Mouse (Mus musculus): ENCODE data around the gene Tma7. TPM values are rescaled to one million over a fixed set of nuclear protein-coding genes. Genes with fewer than 3 reads are reported as not detected.

Tma7 gene
- polyA plus RNA-seq, 1 experiment from 2014 or later: 633 TPM

GRCm38 (mm10) chr9:109122553-109123085, 40.2 kb upstream of the Tma7 start:
- Histone ChIP-seq H3K4me1 (ENCODE audit: control insufficient read depth, insufficient read depth, low read length) (no peaks in the 10 kb centered on the region), H3K27me3 (ENCODE audit: control insufficient read depth, insufficient read depth, low read length) (no peaks in the 10 kb centered on the region), H3K4me2 (replicated peaks; ENCODE audit: low read depth, low read length) (no peak overlapping the region), H3K36me3 (ENCODE audit: control insufficient read depth, insufficient read depth, low read length) (peaks cover 9% of the 10 kb centered on the region), H3K4me3 (ENCODE audit: low read depth, low read length) (no peak overlapping the region), H3K9ac (replicated peaks; ENCODE audit: low read depth, low read length) (no peak overlapping the region), H3K9me3 (ENCODE audit: control insufficient read depth, low read depth, low read length) (no peaks in the 10 kb centered on the region), H3K27ac (ENCODE audit: low read length) (no peak overlapping the region)
- no peak for ATAC-seq (ENCODE audit: insufficient number of reproducible peaks, insufficient read depth, low FRiP score, low read depth)
- 46% methylated on average over 2 of the region's 2 CpGs for WGBS

DNA sequence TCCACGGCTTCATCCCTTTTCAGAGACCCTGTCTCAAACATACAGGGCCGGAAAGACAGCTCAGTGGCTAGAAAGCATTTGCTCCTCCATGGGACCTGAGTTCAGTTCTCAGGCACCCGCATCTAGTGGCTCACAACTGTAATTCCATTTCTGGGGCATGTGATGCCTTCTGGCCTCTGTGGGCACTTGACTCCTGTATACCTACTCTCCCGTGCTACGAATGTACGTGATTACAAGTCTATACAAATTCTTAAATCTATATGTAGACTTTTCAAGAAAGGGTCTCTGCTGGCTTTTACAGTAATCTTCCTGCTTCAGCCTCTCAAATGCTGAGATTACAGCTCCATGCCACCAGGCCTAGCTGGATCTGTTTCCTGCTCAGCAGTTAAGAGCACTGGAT, 38.6 kb upstream of the Tma7 start:
- Histone ChIP-seq H3K4me1 (ENCODE audit: control insufficient read depth, insufficient read depth, low read length) (no peaks in the 10 kb centered on the region), H3K36me3 (ENCODE audit: control insufficient read depth, insufficient read depth, low read length) (peaks cover 25% of the 10 kb centered on the region), H3K27ac (ENCODE audit: low read length) (no peak overlapping the region), H3K4me3 (ENCODE audit: low read depth, low read length) (no peak overlapping the region), H3K9me3 (ENCODE audit: control insufficient read depth, low read depth, low read length) (no peaks in the 10 kb centered on the region), H3K9ac (replicated peaks; ENCODE audit: low read depth, low read length) (no peak overlapping the region), H3K4me2 (replicated peaks; ENCODE audit: low read depth, low read length) (no peak overlapping the region), H3K27me3 (ENCODE audit: control insufficient read depth, insufficient read depth, low read length) (no peaks in the 10 kb centered on the region)
- 83% methylated on average over 6 of the region's 6 CpGs for WGBS
- ATAC-seq (ENCODE audit: insufficient number of reproducible peaks, insufficient read depth, low FRiP score, low read depth): no peak

GRCm38 (mm10) chr9:109119571-109119970, 37.2 kb upstream of the Tma7 start:
- no peak overlapping the region for H3K9ac ChIP-seq (replicated peaks; ENCODE audit: low read depth, low read length)
- 0 out of 2 replicates have a peak, but pooled peaks have one; percentile 42 for ATAC-seq (ENCODE audit: insufficient number of reproducible peaks, insufficient read depth, low FRiP score, low read depth)
- no peaks in the 10 kb centered on the region for H3K27me3 ChIP-seq (ENCODE audit: control insufficient read depth, insufficient read depth, low read length)
- 86% methylated on average over 9 of the region's 9 CpGs for WGBS
- H3K4me1 ChIP-seq (ENCODE audit: control insufficient read depth, insufficient read depth, low read length): no peaks in the 10 kb centered on the region
- no peak overlapping the region for H3K27ac ChIP-seq (ENCODE audit: low read length)
- no peak overlapping the region for H3K4me3 ChIP-seq (ENCODE audit: low read depth, low read length)
- H3K9me3 ChIP-seq (ENCODE audit: control insufficient read depth, low read depth, low read length): no peaks in the 10 kb centered on the region
- no peak overlapping the region for H3K4me2 ChIP-seq (replicated peaks; ENCODE audit: low read depth, low read length)
- peaks cover 39% of the 10 kb centered on the region for H3K36me3 ChIP-seq (ENCODE audit: control insufficient read depth, insufficient read depth, low read length)

- Histone ChIP-seq H3K4me3 (ENCODE audit: low read depth, low read length) (no peak overlapping the region), H3K27ac (ENCODE audit: low read length) (no peak overlapping the region), H3K9ac (replicated peaks; ENCODE audit: low read depth, low read length) (no peak overlapping the region), H3K9me3 (ENCODE audit: control insufficient read depth, low read depth, low read length) (no peaks in the 10 kb centered on the region), H3K4me1 (ENCODE audit: control insufficient read depth, insufficient read depth, low read length) (no peaks in the 10 kb centered on the region), H3K36me3 (ENCODE audit: control insufficient read depth, insufficient read depth, low read length) (peaks cover 52% of the 10 kb centered on the region), H3K27me3 (ENCODE audit: control insufficient read depth, insufficient read depth, low read length) (no peaks in the 10 kb centered on the region), H3K4me2 (replicated peaks; ENCODE audit: low read depth, low read length) (no peak overlapping the region)
- WGBS: 90% methylated on average over 4 of the region's 4 CpGs
- ATAC-seq (ENCODE audit: insufficient number of reproducible peaks, insufficient read depth, low FRiP score, low read depth): no peak
Observed at GRCm38 (mm10) chr9:109118106-109118505, 35.7 kb upstream of the Tma7 start.

GRCm38 (mm10) chr9:109116205-109116604, 33.8 kb upstream of the Tma7 start:
- Histone ChIP-seq H3K27me3 (ENCODE audit: control insufficient read depth, insufficient read depth, low read length) (no peaks in the 10 kb centered on the region), H3K9me3 (ENCODE audit: control insufficient read depth, low read depth, low read length) (no peaks in the 10 kb centered on the region), H3K4me1 (ENCODE audit: control insufficient read depth, insufficient read depth, low read length) (no peaks in the 10 kb centered on the region), H3K4me2 (replicated peaks; ENCODE audit: low read depth, low read length) (no peak overlapping the region), H3K9ac (replicated peaks; ENCODE audit: low read depth, low read length) (no peak overlapping the region), H3K4me3 (ENCODE audit: low read depth, low read length) (no peak overlapping the region), H3K27ac (ENCODE audit: low read length) (no peak overlapping the region), H3K36me3 (ENCODE audit: control insufficient read depth, insufficient read depth, low read length) (peaks cover 71% of the 10 kb centered on the region)
- WGBS: 90% methylated on average over 10 of the region's 10 CpGs
- no peak for ATAC-seq (ENCODE audit: insufficient number of reproducible peaks, insufficient read depth, low FRiP score, low read depth)

- Histone ChIP-seq H3K9ac (replicated peaks; ENCODE audit: low read depth, low read length) (no peak overlapping the region), H3K27ac (ENCODE audit: low read length) (no peak overlapping the region), H3K36me3 (ENCODE audit: control insufficient read depth, insufficient read depth, low read length) (peaks cover 81% of the 10 kb centered on the region), H3K4me3 (ENCODE audit: low read depth, low read length) (no peak overlapping the region), H3K27me3 (ENCODE audit: control insufficient read depth, insufficient read depth, low read length) (no peaks in the 10 kb centered on the region), H3K4me2 (replicated peaks; ENCODE audit: low read depth, low read length) (no peak overlapping the region), H3K4me1 (ENCODE audit: control insufficient read depth, insufficient read depth, low read length) (no peaks in the 10 kb centered on the region), H3K9me3 (ENCODE audit: control insufficient read depth, low read depth, low read length) (no peaks in the 10 kb centered on the region)
- ATAC-seq (ENCODE audit: insufficient number of reproducible peaks, insufficient read depth, low FRiP score, low read depth): no peak
- 84% methylated on average over 7 of the region's 7 CpGs for WGBS
Observed at GRCm38 (mm10) chr9:109114871-109115270, 32.5 kb upstream of the Tma7 start.

GRCm38 (mm10) chr9:109114276-109114675, 31.9 kb upstream of the Tma7 start:
- H3K9ac ChIP-seq (replicated peaks; ENCODE audit: low read depth, low read length): no peak overlapping the region
- ATAC-seq (ENCODE audit: insufficient number of reproducible peaks, insufficient read depth, low FRiP score, low read depth): no peak
- peaks cover 84% of the 10 kb centered on the region for H3K36me3 ChIP-seq (ENCODE audit: control insufficient read depth, insufficient read depth, low read length)
- no peaks in the 10 kb centered on the region for H3K9me3 ChIP-seq (ENCODE audit: control insufficient read depth, low read depth, low read length)
- H3K27me3 ChIP-seq (ENCODE audit: control insufficient read depth, insufficient read depth, low read length): no peaks in the 10 kb centered on the region
- H3K4me2 ChIP-seq (replicated peaks; ENCODE audit: low read depth, low read length): no peak overlapping the region
- WGBS: 94% methylated on average over 11 of the region's 11 CpGs
- no peak overlapping the region for H3K27ac ChIP-seq (ENCODE audit: low read length)
- no peak overlapping the region for H3K4me3 ChIP-seq (ENCODE audit: low read depth, low read length)
- H3K4me1 ChIP-seq (ENCODE audit: control insufficient read depth, insufficient read depth, low read length): no peaks in the 10 kb centered on the region

GRCm38 (mm10) chr9:109113331-109113730, 30.9 kb upstream of the Tma7 start:
- H3K4me3 ChIP-seq (ENCODE audit: low read depth, low read length): no peak overlapping the region
- H3K9ac ChIP-seq (replicated peaks; ENCODE audit: low read depth, low read length): no peak overlapping the region
- ATAC-seq (ENCODE audit: insufficient number of reproducible peaks, insufficient read depth, low FRiP score, low read depth): no peak
- no peaks in the 10 kb centered on the region for H3K4me1 ChIP-seq (ENCODE audit: control insufficient read depth, insufficient read depth, low read length)
- H3K27me3 ChIP-seq (ENCODE audit: control insufficient read depth, insufficient read depth, low read length): no peaks in the 10 kb centered on the region
- no peak overlapping the region for H3K4me2 ChIP-seq (replicated peaks; ENCODE audit: low read depth, low read length)
- H3K9me3 ChIP-seq (ENCODE audit: control insufficient read depth, low read depth, low read length): no peaks in the 10 kb centered on the region
- 89% methylated on average over 8 of the region's 8 CpGs for WGBS
- no peak overlapping the region for H3K27ac ChIP-seq (ENCODE audit: low read length)
- peaks cover 89% of the 10 kb centered on the region for H3K36me3 ChIP-seq (ENCODE audit: control insufficient read depth, insufficient read depth, low read length)

- no peak overlapping the region for H3K4me3 ChIP-seq (ENCODE audit: low read depth, low read length)
- no peak overlapping the region for H3K27ac ChIP-seq (ENCODE audit: low read length)
- no peak overlapping the region for H3K4me2 ChIP-seq (replicated peaks; ENCODE audit: low read depth, low read length)
- WGBS: 90% methylated on average over 9 of the region's 9 CpGs
- peaks cover 82% of the 10 kb centered on the region for H3K36me3 ChIP-seq (ENCODE audit: control insufficient read depth, insufficient read depth, low read length)
- H3K9me3 ChIP-seq (ENCODE audit: control insufficient read depth, low read depth, low read length): no peaks in the 10 kb centered on the region
- no peak for ATAC-seq (ENCODE audit: insufficient number of reproducible peaks, insufficient read depth, low FRiP score, low read depth)
- no peaks in the 10 kb centered on the region for H3K4me1 ChIP-seq (ENCODE audit: control insufficient read depth, insufficient read depth, low read length)
- no peak overlapping the region for H3K9ac ChIP-seq (replicated peaks; ENCODE audit: low read depth, low read length)
- no peaks in the 10 kb centered on the region for H3K27me3 ChIP-seq (ENCODE audit: control insufficient read depth, insufficient read depth, low read length)
Observed at GRCm38 (mm10) chr9:109111591-109111990, 29.2 kb upstream of the Tma7 start.
